Mouse (Mus musculus): ENCODE results near the gene Vps26b. TPM values are rescaled to one million over a fixed set of nuclear protein-coding genes. Genes with fewer than 3 reads are reported as not detected.

Vps26b gene
- polyA plus RNA-seq, 2 experiments, result 8.0 to 8.3 TPM

GRCm38 (mm10) chr9:27005933-27006332 lies 23.9 kb downstream of the Vps26b start:
- H3K27ac ChIP-seq, result no peak overlapping the region
- WGBS (ENCODE audit: insufficient replicate concordance), result 80% methylated on average over 1 of the region's 1 CpGs
- no peak overlapping the region for H3K4me2 ChIP-seq (ENCODE audit: low read depth)
- no peaks in the 10 kb centered on the region for H3K27me3 ChIP-seq (ENCODE audit: control insufficient read depth, insufficient read depth, low read length)
- TF ChIP-seq EP300 (IDR thresholded peaks at IDR 0.05; ENCODE audit: low read depth) (no peak), CTCF (IDR thresholded peaks at IDR 0.05; ENCODE audit: low read depth) (no peak)
- peaks cover 1 to 4% of the 10 kb centered on the region in 2 experiments; a peak in 3 of 4 replicates for H3K4me1 ChIP-seq (replicated peaks; ENCODE audit: control insufficient read depth in 2 of 2, insufficient read depth in 2 of 2, low read length in 1 of 2)
- H3K36me3 ChIP-seq (replicated peaks; ENCODE audit: control insufficient read depth, insufficient read depth, low read depth), result peaks cover 10% of the 10 kb centered on the region
- H3K9ac ChIP-seq (replicated peaks), result no peak overlapping the region
- no peak for ATAC-seq (ENCODE audit: insufficient read depth)
- no peak overlapping the region for H3K4me3 ChIP-seq (ENCODE audit: insufficient read depth in 1 of 2, low read depth in 2 of 2, low read length in 2 of 2)
- no peak for DNase-seq (ENCODE audit: low read depth in 3 of 3, low spot score in 3 of 3)
- H3K9me3 ChIP-seq (ENCODE audit: control insufficient read depth, low read length), result no peaks in the 10 kb centered on the region

- Histone ChIP-seq H3K27ac (no peak overlapping the region), H3K36me3 (replicated peaks; ENCODE audit: control insufficient read depth, insufficient read depth, low read depth) (peaks cover 10% of the 10 kb centered on the region), H3K4me3 (ENCODE audit: insufficient read depth in 1 of 2, low read depth in 2 of 2, low read length in 2 of 2) (no peak overlapping the region), H3K9ac (replicated peaks) (no peak overlapping the region), H3K27me3 (ENCODE audit: control insufficient read depth, insufficient read depth, low read length) (no peaks in the 10 kb centered on the region), H3K9me3 (ENCODE audit: control insufficient read depth, low read length) (no peaks in the 10 kb centered on the region), H3K4me2 (ENCODE audit: low read depth) (no peak overlapping the region), H3K4me1 (replicated peaks; ENCODE audit: control insufficient read depth in 2 of 2, insufficient read depth in 2 of 2, low read length in 1 of 2) (peaks cover 6 to 11% of the 10 kb centered on the region in 2 experiments)
- WGBS (ENCODE audit: insufficient replicate concordance), result 77% methylated on average over 3 of the region's 3 CpGs
- DNase-seq (ENCODE audit: low read depth in 3 of 3, low spot score in 3 of 3) (no peak), ATAC-seq (ENCODE audit: insufficient read depth) (no peak)
- TF ChIP-seq EP300 (IDR thresholded peaks at IDR 0.05; ENCODE audit: low read depth), result no peak
- TF ChIP-seq CTCF (IDR thresholded peaks at IDR 0.05; ENCODE audit: low read depth), result no peak
Measured at GRCm38 (mm10) chr9:27005231-27005630, 24.6 kb downstream of the Vps26b start.

- Histone ChIP-seq H3K27me3 (ENCODE audit: control insufficient read depth, insufficient read depth, low read length) (no peaks in the 10 kb centered on the region), H3K4me1 (replicated peaks; ENCODE audit: control insufficient read depth in 2 of 2, insufficient read depth in 2 of 2, low read length in 1 of 2) (peaks cover 6 to 18% of the 10 kb centered on the region in 2 experiments), H3K27ac (no peak within 1 kb of the TSS), H3K4me3 (ENCODE audit: insufficient read depth in 1 of 2, low read depth in 2 of 2, low read length in 2 of 2) (peak within 1 kb of the TSS; percentile 76 to 87), H3K9me3 (ENCODE audit: control insufficient read depth, low read length) (no peaks in the 10 kb centered on the region), H3K9ac (replicated peaks) (peak within 1 kb of the TSS; percentile 80), H3K36me3 (replicated peaks; ENCODE audit: control insufficient read depth, insufficient read depth, low read depth) (peaks cover 3% of the 10 kb centered on the region; the same call in 1 of the 2 replicates), H3K4me2 (ENCODE audit: low read depth) (peak within 1 kb of the TSS; percentile 94)
- WGBS (ENCODE audit: insufficient replicate concordance), result under 1% methylated on average over 35 of the region's 35 CpGs
- TF ChIP-seq CTCF (IDR thresholded peaks at IDR 0.05; ENCODE audit: low read depth) (no peak), EP300 (IDR thresholded peaks at IDR 0.05; ENCODE audit: low read depth) (no peak)
- ATAC-seq (ENCODE audit: insufficient read depth) (peak; percentile 98), DNase-seq (ENCODE audit: low read depth in 3 of 3, low spot score in 3 of 3) (peak; percentile 91 to 95 (median 93))
Measured at GRCm38 (mm10) chr9:26999461-27000395, 30.1 kb downstream of the Vps26b start, which contains the start of the genes Acad8 and Thyn1. Gene Acad8 (minus strand): TSS chr9:26999566. Gene Thyn1 (plus strand): TSS chr9:26999710.

- TF ChIP-seq CTCF (IDR thresholded peaks at IDR 0.05; ENCODE audit: low read depth) (no peak), EP300 (IDR thresholded peaks at IDR 0.05; ENCODE audit: low read depth) (no peak)
- peak overlapping the region; percentile 80 for H3K9ac ChIP-seq (replicated peaks)
- H3K4me2 ChIP-seq (ENCODE audit: low read depth), result peak overlapping the region; percentile 94
- peaks cover 1% of the 10 kb centered on the region; the same call in 1 of the 2 replicates for H3K36me3 ChIP-seq (replicated peaks; ENCODE audit: control insufficient read depth, insufficient read depth, low read depth)
- peak overlapping the region; percentile 76 to 81 for H3K4me3 ChIP-seq (ENCODE audit: insufficient read depth in 1 of 2, low read depth in 2 of 2, low read length in 2 of 2)
- ATAC-seq (ENCODE audit: insufficient read depth) (peak; percentile 38), DNase-seq (ENCODE audit: low read depth in 3 of 3, low spot score in 3 of 3) (no peak)
- H3K4me1 ChIP-seq (replicated peaks; ENCODE audit: control insufficient read depth in 2 of 2, insufficient read depth in 2 of 2, low read length in 1 of 2), result peaks cover 6 to 18% of the 10 kb centered on the region in 2 experiments
- no peaks in the 10 kb centered on the region for H3K27me3 ChIP-seq (ENCODE audit: control insufficient read depth, insufficient read depth, low read length)
- H3K9me3 ChIP-seq (ENCODE audit: control insufficient read depth, low read length), result no peaks in the 10 kb centered on the region
- WGBS (ENCODE audit: insufficient replicate concordance), result 2% methylated on average over 29 of the region's 29 CpGs
- no peak overlapping the region for H3K27ac ChIP-seq
Measured at GRCm38 (mm10) chr9:26998669-26999460, 31.0 kb downstream of the Vps26b start.

Data from liver, embryonic 14.5 days (tissue).